Mouse (Mus musculus) lung, postnatal 0 days (tissue): ENCODE results near the gene 5530401A14Rik. TPM values are rescaled to one million over a fixed set of nuclear protein-coding genes. Genes with fewer than 3 reads are reported as not detected.

ENCODE experiments used
- ATAC-seq: fragments of 200-750 bp; cut with Nextera tagmentation; 2 replicates; pipeline ENCODE4 v1.8.0; 2017; ENCODE audit warnings: moderate library complexity
- DNase-seq: peaks from one replicate; pipeline ENCODE4 v3.0.0-alpha.2; 2016; ENCODE audit warnings: low spot score
- H3K27ac ChIP-seq: fragments of 300-500 bp; sonication (generic); 2 replicates; pipeline ENCODE4 v1.5.1; 2014; ENCODE audit warnings: antibody characterized with exemption, mild to moderate bottlenecking, low read length, mixed read lengths
- H3K27me3 ChIP-seq: fragments of 300-500 bp; sonication (generic); replicated peaks from 2 replicates; pipeline ENCODE4 v1.6.1; 2014; ENCODE audit warnings: low read length, mixed read lengths; ENCODE audit not compliant: insufficient read depth
- H3K36me3 ChIP-seq: fragments of 300-500 bp; sonication (generic); 2 replicates; pipeline ENCODE4 v1.6.1; 2014; ENCODE audit warnings: low read length, mixed read lengths; ENCODE audit not compliant: insufficient read depth
- H3K4me1 ChIP-seq: fragments of 300-500 bp; sonication (generic); 2 replicates; pipeline ENCODE4 v1.6.1; 2014; ENCODE audit warnings: antibody characterized with exemption, low read depth, low read length, mixed read lengths; ENCODE audit not compliant: insufficient read depth
- H3K4me2 ChIP-seq: fragments of 300-500 bp; sonication (generic); replicated peaks from 2 replicates; pipeline ENCODE4 v1.6.1; 2014; ENCODE audit warnings: low read depth, mild to moderate bottlenecking, low read length, moderate library complexity, mixed read lengths
- H3K4me3 ChIP-seq: fragments of 300-500 bp; sonication (generic); 2 replicates; pipeline ENCODE4 v1.5.1; 2014; ENCODE audit warnings: low read depth, low read length
- H3K9ac ChIP-seq: fragments of 300-500 bp; sonication (generic); replicated peaks from 2 replicates; pipeline ENCODE4 v1.6.1; 2014; ENCODE audit warnings: low read depth, mild to moderate bottlenecking
- H3K9me3 ChIP-seq: fragments of 300-500 bp; sonication (generic); 2 replicates; pipeline ENCODE4 v1.6.1; 2016; ENCODE audit warnings: low read length, mixed read lengths
- CTCF ChIP-seq: IDR thresholded peaks from 2 replicates; pipeline ENCODE4 v1.5.1; 2016; ENCODE audit warnings: antibody characterized with exemption, mild to moderate bottlenecking
- EP300 ChIP-seq: IDR thresholded peaks from 2 replicates; pipeline ENCODE4 v1.6.1; 2016; ENCODE audit warnings: antibody characterized with exemption, mild to moderate bottlenecking, control low read depth
- WGBS: fragments of 180-500 bp; shearing (Covaris S2); extraction: QIAGEN DNeasy Blood & Tissue Kit; methylation state at CpG from one replicate; pipeline ENCODE4 v1.1.7; 2014; 5-methylcytosine and 5-hydroxymethylcytosine counted together
- polyA plus RNA-seq: library from polyadenylated mRNA; unstranded; fragments of >200 nt; fragmentation: Nextera tagmentation; extraction: Ambion mirVana; gene quantifications from 2 replicates; pipeline ENCODE4 v1.2.1, GENCODE M21; 2015

The 5530401A14Rik gene
- polyA plus RNA-seq, 1 experiment from 2014 or later, result not detected

DNA sequence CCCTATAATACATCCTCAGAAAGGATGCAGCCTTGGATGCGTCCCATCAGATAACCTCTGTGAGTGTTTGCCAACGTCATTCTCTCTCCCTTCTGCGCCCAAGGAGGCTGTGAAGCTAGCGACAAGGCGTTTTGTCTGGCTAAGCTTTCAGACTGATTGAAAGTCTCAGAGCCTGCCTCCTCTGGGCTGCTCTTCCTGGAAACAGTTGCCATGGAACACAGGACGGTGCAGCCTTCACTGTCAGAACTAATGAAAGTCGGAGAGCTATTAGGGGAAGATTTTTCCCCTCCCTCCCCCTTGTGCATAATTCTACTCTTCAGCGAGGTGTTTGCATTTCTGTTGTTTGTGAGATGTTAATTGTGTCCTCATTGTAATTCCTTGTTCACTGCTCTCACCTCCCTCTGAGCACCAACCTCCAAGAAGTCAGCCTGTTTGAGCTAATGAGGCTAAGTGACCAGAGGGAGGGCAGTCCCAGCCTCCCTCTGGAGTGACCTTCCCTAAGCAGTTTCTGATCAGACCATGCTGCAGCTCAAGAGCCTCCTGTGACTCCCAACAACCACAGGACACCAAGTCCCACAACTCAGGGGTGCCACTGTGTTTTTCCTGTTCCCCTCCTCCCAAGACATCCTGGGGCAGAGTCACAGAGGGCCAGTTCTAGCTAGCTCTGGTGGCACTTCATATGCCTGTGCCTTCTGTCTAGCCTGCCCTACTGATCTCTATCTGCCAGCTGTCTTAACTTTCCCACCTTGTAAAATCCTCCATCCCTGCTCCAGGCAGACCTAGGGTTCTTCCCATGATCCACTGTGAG lies 37.3 kb downstream of the 5530401A14Rik start:
- Histone ChIP-seq H3K4me1 (no peaks in the 10 kb centered on the region), H3K4me3 (no peak overlapping the region), H3K27me3 (no peaks in the 10 kb centered on the region), H3K9me3 (no peaks in the 10 kb centered on the region), H3K36me3 (no peaks in the 10 kb centered on the region), H3K9ac (no peak overlapping the region), H3K27ac (no peak overlapping the region), H3K4me2 (no peak overlapping the region)
- no peak for ATAC-seq
- WGBS, result 6% methylated on average over 8 of the region's 8 CpGs
- no peak for TF ChIP-seq EP300
- no peak for TF ChIP-seq CTCF
- no peak for DNase-seq

DNA sequence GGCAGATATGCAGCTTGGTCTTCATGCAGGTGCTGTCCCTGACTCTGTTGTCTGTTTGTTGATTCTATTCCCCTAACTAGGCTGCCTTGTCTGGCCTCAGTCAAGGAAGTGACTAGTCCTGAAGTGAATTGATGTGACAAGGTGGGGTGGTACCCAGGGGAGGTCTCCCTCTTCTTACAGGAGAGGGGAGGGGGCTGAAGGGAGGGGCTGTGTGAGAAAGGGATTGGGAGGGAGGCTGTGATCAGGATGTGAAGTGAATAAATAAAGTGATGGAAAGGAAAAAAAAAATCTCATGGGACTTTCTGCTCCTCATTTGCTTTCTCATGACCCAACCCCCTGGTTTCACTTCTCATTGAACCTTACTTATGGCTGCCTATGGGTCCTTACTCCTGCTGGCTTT lies 41.8 kb downstream of the 5530401A14Rik start:
- no peaks in the 10 kb centered on the region for H3K27me3 ChIP-seq
- H3K9ac ChIP-seq, result no peak overlapping the region
- no peak for DNase-seq
- TF ChIP-seq EP300 (no peak), CTCF (no peak)
- no peaks in the 10 kb centered on the region for H3K9me3 ChIP-seq
- no peak overlapping the region for H3K4me3 ChIP-seq
- no peaks in the 10 kb centered on the region for H3K36me3 ChIP-seq
- no peak overlapping the region for H3K4me2 ChIP-seq
- no peak for ATAC-seq
- no peaks in the 10 kb centered on the region for H3K4me1 ChIP-seq
- H3K27ac ChIP-seq, result no peak overlapping the region

DNA sequence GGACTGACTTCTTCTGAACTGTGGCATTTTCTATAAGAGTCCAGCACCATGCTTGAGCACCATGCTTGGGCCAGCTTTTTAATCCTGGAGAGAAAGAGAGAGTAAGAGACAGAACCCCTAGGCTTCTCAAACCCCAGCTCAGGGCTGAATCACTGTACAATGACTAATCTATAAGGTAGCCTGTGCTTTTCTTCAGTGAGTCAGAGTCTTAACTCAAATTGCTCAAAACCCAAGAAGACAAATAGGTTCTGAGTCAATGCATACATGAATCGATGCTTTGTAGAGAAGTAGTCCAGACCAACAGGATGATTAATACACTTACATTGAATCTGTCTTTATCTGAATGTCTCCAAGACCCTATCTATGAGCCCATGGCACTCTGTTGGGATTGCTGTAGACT lies 48.3 kb downstream of the 5530401A14Rik start:
- Histone ChIP-seq H3K9me3 (no peaks in the 10 kb centered on the region), H3K9ac (no peak overlapping the region), H3K27ac (no peak overlapping the region), H3K4me1 (no peaks in the 10 kb centered on the region), H3K4me2 (no peak overlapping the region), H3K36me3 (no peaks in the 10 kb centered on the region), H3K4me3 (no peak overlapping the region), H3K27me3 (no peaks in the 10 kb centered on the region)
- DNase-seq, result no peak
- 71% methylated on average over 1 of the region's 1 CpGs for WGBS
- TF ChIP-seq CTCF (no peak), EP300 (no peak)
- ATAC-seq, result no peak

DNA sequence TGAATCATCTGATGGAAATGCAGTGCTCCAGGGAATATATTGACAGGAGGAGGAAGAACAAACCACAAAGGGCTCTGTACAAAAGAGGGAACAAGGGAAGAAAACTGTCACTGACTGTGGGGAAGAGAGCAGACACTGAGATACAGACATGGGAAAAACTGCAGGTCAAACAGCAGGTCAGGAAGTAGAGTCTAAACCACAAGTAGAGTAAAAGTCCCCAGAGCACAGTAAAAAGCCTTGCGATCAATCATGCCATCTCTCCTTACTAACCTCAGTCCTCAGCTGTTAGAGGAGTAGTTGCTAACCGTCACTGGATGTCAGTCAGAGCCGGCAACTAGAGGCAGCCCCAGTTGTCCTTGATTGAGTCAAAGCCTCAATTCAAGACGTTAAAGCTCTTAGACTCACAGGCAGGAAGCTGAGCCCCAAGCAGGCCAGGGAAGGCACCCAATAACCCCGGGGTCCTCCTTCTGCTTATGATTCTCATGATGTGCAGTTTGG lies 49.0 kb downstream of the 5530401A14Rik start:
- H3K4me2 ChIP-seq, result no peak overlapping the region
- 62% methylated on average over 5 of the region's 5 CpGs for whole genome bisulfite sequencing

DNA sequence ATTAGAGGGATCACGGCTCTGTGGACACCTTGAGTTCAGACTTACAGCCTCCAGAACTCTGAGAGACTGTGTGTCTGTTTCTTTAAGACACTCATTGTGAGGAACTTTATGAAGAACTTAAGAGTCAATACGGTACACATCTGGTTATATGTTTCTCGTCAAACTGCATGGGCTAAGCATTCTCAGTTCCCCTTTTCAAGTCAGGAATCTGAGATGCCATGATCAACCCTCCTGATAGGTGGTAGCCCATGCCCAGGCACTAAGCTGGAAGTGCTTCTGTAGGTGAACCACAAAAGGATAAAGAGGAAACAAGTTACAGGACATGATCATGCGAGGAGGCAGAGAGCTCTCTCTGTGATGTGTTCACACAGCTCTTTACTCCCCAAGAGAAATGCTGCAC lies 52.6 kb downstream of the 5530401A14Rik start:
- H3K9ac ChIP-seq, result no peak overlapping the region
- H3K36me3 ChIP-seq, result no peaks in the 10 kb centered on the region
- ATAC-seq (no peak), DNase-seq (no peak)
- H3K4me2 ChIP-seq, result no peak overlapping the region
- no peaks in the 10 kb centered on the region for H3K4me1 ChIP-seq
- H3K9me3 ChIP-seq, result no peaks in the 10 kb centered on the region
- TF ChIP-seq CTCF (no peak), EP300 (no peak)
- H3K4me3 ChIP-seq, result no peak overlapping the region
- 70% methylated on average over 4 of the region's 4 CpGs for WGBS
- H3K27me3 ChIP-seq, result no peaks in the 10 kb centered on the region
- no peak overlapping the region for H3K27ac ChIP-seq

More for the DNA sequence above, 49.0 kb downstream of the 5530401A14Rik start:
- H3K4me3 ChIP-seq, result no peak overlapping the region
- H3K27me3 ChIP-seq, result no peaks in the 10 kb centered on the region
- H3K4me1 ChIP-seq, result no peaks in the 10 kb centered on the region
- no peak for TF ChIP-seq CTCF
- no peak for TF ChIP-seq EP300
- ATAC-seq, result no peak
- no peak for DNase-seq
- no peak overlapping the region for H3K9ac ChIP-seq
- no peak overlapping the region for H3K27ac ChIP-seq
- H3K9me3 ChIP-seq, result no peaks in the 10 kb centered on the region
- no peaks in the 10 kb centered on the region for H3K36me3 ChIP-seq

DNA sequence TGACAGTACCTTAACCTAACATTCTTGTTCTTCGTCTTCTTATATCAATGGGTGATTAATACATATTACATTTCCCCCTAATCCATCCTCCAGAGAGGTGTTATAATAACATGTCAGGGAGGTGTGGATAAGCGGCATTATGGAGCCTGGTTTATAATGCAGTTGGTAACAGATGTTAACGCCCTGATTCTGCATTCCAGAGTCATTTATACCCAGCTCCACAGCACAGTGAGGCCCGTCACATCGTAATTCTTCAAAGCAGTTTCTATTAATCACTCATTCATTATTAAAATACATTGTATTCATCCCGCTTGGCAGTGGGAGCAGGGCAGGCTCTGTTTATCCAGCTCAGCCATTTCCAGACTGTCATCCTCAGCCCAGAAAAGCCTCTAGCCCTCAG lies 55.0 kb downstream of the 5530401A14Rik start:
- H3K4me1 ChIP-seq, result no peaks in the 10 kb centered on the region
- no peaks in the 10 kb centered on the region for H3K9me3 ChIP-seq
- no peak overlapping the region for H3K27ac ChIP-seq
- H3K9ac ChIP-seq, result no peak overlapping the region
- H3K36me3 ChIP-seq, result no peaks in the 10 kb centered on the region
- 36% methylated on average over 6 of the region's 6 CpGs for WGBS
- H3K4me2 ChIP-seq, result no peak overlapping the region
- H3K27me3 ChIP-seq, result no peaks in the 10 kb centered on the region
- H3K4me3 ChIP-seq, result no peak overlapping the region
- ATAC-seq (no peak), DNase-seq (no peak)
- TF ChIP-seq EP300 (no peak), CTCF (no peak)
